Mouse (Mus musculus) stomach, postnatal 0 days (tissue): ENCODE measurements around the gene Trim11.

Experiments used
- CTCF ChIP-seq: IDR thresholded peaks from 2 replicates; pipeline ENCODE4 v1.5.1; 2016; ENCODE audit warnings: antibody characterized with exemption, low read depth, mild to moderate bottlenecking, moderate library complexity
- EP300 ChIP-seq: optimal IDR thresholded peaks from 2 replicates; pipeline ENCODE3; 2016; ENCODE audit warnings: antibody characterized with exemption

DNA sequence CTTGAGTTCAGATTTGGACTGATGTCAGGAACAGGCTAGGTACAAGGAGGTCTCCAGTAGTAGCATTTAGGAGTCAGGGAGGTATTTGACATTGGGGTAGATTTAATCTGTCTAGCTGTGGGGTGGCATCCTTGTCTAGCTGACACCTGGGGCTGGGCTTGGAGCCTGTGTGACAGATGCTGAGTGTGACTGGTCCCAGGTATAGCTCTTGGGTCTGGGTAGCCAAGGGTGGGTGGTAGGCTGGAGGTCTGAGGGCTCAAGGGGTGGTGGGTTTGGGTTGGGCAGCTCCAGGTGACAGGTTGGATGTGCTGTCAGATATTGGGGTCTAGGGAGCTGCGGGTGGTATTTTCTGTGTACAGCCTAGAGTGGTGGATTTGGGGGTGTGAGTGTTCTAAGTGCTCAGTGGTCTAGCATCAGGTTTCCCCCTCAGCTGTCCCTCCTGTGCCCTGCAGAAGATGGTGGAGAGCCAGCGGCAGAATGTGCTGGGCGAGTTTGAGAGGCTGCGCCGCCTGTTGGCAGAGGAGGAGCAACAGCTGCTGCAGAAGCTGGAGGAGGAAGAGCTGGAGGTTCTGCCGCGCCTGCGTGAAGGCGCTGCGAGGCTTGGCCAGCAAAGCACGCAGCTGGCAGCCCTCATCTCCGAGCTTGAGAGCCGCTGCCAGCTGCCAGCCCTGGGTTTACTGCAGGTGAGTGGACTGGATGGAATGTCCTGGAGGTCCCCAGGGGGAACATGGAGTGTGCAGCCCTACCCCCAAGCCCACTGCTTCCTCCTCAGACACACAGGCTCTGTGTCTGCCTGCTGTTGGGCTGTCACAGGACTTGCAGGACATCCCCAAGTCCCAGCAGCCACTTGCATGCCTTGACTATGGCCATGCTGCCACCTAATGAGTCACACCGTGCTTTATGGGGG is 3.9 kb downstream of the Trim11 start:
- TF ChIP-seq CTCF (peak; percentile 73), EP300 (no peak)
